Mouse (Mus musculus): ENCODE results near the gene 6820408C15Rik.
A peak's percentile ranks its signal among the peaks of the same experiment; 100 is the strongest.

Gene 6820408C15Rik

GRCm38 (mm10) chr2:152470973-152471372 is 55.6 kb downstream of the 6820408C15Rik start:
- DNase-seq (ENCODE audit: low read depth, low spot score): peak; percentile 56

DNA sequence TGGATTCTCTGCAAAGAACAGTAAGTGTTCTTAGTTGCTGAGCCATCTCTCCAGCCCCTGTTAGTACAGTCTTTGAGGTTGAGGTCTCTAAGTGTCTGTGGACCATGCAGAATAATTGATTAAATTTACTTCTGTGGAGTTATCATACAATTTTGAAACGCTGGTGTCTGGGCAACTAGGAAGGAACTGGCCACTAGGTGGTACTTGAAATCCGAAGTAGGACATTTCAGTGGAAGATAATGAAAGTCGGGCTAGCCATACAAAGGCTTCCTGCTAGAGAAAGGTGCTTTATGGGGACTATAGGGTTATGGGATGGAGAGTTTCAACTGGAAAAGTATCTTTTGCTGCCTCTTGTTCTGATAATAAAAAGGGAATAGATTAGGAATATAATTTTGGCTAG is 57.0 kb downstream of the 6820408C15Rik start:
- DNase-seq (ENCODE audit: low read depth, low spot score): peak; percentile 14

DNA sequence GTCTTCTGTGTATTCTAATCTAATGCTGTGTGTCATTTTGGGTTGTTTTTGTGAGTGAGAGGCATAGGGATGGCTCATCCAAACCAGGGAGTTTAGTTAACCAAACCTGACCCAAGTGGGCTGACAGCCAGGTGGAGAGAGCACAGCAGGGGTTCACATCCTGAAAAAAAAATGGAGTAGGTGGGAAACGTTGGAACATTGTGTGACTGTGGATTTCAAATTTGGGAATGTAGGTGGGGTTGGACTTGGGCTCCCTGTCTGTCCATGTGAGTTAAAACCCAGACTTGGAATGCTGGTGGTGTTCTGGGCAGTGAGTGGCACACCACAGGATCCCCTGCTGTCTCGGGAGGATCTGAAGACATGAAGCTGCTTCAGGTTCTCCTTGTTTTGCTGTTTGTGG is 61.4 kb downstream of the 6820408C15Rik start, which contains the start of gene Defb20:
Defb20 (plus strand) TSS at position 301 of the 400 bp plus-strand sequence.
- no peak for DNase-seq (ENCODE audit: low read depth, low spot score)

DNA sequence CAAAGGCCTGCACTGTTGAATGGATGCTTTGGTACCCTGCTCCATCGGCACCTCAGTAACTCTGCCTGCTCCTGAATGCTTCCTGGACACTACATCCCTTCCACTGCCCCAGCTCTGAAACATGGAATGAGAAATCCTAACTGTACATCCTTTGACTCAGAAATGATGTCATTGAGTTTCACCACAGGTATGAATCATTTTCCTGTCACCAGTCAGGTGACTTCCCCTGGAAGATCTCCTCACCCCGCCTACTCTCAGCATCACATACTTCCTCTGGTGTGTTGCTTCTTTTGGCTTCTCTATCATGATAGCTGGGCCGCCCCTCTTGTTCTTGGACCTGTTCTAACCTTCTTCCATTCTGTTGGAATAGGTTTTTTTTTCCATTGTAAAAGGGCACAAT is 65.5 kb downstream of the 6820408C15Rik start:
- DNase-seq (ENCODE audit: low read depth, low spot score): peak; percentile 9

DNA sequence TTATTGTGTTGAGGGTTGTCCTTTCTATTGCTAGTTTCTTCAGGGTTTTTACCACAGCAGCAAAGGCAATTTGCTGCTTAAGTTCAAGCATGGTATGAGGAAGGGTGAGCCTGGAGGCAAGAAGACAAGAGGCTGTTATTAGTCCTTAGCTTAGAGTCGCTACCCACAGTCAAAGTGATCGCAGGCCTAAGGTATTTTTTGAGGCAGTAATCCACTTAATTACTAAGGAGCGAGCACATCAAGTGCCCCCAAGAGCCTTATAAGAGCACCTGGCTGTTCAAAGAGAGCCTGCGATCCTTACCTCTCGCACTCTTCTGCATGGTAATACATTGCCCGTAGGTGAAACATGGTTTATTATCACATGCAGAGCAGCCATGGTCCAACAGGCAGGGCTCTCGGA is 66.3 kb downstream of the 6820408C15Rik start:
- DNase-seq (ENCODE audit: low read depth, low spot score): no peak

DNA sequence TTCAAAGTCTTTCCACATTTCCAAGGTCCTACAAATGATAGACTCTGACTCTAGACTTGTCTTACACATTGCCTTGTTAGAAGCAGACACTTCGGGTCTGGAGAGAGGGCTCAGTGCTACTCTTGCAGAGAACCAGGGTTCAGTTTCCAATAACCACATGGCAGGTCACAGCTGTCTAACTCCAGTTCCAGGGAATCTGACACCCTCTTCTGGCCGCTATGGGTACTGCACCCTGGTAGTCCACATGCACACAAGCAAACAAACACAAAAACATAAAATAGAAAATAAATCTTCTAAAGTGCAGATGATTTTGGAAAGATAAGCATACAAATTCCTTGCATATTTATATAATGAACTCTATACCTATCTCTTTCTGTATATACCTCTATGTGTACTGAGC is 71.6 kb downstream of the 6820408C15Rik start:
- DNase-seq (ENCODE audit: low read depth, low spot score): no peak

DNA sequence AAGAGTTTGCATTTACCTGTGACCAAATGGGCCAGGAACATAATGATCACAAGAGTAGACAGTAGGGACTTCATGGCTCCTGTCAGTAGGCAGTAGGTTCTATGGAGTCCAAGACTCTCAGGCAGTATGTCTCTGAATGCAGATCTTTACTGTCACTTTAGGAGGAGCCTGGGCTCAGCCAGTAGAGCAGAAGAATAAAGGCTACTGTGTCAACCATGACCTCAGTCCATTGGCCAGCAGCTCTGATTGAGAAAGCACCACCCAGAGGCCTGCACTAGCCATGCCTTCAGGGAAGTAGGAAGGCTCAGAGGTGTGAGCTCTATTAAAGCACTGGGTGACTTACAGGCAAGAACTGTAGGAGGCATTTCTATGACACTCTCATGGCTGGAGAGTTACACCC is 74.7 kb downstream of the 6820408C15Rik start, which contains the start of gene Defb22:
Defb22 (minus strand) TSS at position 101 of the 400 bp plus-strand sequence.
- DNase-seq (ENCODE audit: low read depth, low spot score): no peak

DNA sequence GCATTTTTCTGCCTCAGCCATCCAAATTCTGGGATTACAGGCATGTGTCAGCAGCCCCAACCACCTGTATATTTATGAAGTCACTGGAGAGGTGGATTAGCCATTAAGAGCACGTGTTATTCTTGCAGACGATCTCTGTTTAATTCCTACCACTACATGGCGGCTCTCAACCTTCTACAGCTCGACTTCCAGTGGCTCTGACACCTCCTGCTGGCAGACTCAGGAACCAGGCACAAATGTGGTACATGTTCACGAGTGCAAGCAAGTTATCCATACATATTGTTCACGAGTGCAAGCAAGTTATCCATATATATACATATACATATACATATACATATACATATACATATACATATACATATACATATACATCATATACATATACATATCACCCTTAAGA is 77.8 kb downstream of the 6820408C15Rik start:
- DNase-seq (ENCODE audit: low read depth, low spot score): no peak
